Mouse (Mus musculus): ENCODE data around the gene Tjp3. TPM values are rescaled to one million over a fixed set of nuclear protein-coding genes. Genes with fewer than 3 reads are reported as not detected.
A peak's percentile ranks its signal among the peaks of the same experiment; 100 is the strongest.

Tjp3 gene
- 0.18 TPM in 1 of 2 replicates, not detected in the other for total RNA-seq (2021)
- long read RNA-seq, transcript Tjp3-201 (21 exons, 3,024 nt) = major isoform, 13 of 18 reads
- long read RNA-seq, partial matches to known transcripts = 2 of 18 reads
- long read RNA-seq, other reads (novel, unspliced or antisense) = 3 of 18 reads

- no peak for DNase-seq
Observed at GRCm38 (mm10) chr10:81291511-81292104, at the start of gene Tjp3. TSS of gene Tjp3 (minus strand) at chr10:81291581.

- no peak for DNase-seq
Observed at GRCm38 (mm10) chr10:81340551-81341332, 49.4 kb upstream of the Tjp3 start.

- no peak for DNase-seq
Observed at GRCm38 (mm10) chr10:81336558-81336957, 45.2 kb upstream of the Tjp3 start.

DNA sequence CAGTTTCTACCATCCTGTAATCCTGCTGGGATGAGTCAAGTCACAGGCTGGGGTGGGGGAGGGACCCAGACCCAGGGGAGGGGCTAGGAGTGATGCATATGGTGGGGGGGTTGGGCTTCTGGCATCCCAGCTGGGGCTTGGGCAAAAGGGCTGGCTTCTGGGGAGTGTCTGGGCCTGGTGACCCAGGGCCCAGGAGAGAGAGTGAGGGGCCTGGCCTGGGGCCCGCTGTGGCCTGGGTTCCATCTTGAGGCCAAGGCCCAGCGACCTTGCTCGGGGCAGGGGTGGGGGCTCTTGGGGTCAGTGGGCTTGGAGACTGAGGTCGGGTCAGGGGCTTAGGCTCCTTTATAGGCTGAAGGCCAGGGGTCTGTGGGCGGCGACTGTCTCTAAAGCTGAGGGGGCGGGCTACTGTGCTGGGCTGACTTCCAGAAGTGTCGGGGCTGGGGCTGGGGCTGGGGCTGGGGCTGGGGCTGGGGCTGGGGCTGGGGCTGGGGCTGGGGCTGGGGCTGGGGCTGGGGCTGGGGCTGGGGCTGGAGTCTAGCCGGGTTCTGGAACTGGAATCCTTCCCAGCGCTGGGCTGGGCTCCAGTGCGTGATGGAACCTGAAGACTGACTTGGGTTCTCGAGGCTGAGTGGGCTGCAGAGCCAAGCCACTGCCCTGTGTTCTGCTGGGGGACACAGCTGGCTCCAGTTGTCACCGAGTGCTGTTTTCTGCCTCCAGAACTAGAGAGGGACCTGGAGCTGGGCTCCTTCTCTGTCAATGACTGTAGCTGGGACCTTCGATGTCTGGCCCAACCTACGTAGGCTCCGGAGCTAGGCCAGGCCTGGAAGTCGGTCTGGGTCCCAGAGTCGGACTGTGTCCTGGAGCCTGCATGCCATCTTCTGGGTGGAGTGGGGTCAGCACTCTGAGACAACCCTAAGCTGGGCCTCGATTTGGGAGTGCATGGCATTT lies 44.3 kb upstream of the Tjp3 start:
- DNase-seq = no peak

DNA sequence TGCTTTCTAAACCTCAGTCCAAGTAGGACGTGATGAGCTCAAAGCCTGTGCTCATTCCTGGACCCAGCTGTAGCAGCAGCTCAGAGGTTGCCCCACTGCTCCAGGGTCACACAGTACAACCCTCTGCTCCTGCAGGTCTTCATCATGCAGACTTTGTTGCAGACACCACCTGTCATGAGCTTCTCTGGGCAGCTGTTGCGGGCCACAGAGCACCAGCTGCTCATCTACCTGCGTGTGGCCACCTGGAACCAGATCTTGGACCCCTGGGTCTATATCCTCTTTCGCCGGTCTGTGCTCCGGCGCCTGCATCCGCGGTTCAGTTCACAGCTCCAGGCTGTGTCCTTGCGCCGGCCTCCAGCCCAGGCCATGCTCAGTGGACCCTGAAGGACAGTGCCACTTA lies 42.9 kb upstream of the Tjp3 start:
- DNase-seq = no peak

- no peak for DNase-seq
Observed at GRCm38 (mm10) chr10:81332277-81332676, 40.9 kb upstream of the Tjp3 start.

- no peak for DNase-seq
Observed at GRCm38 (mm10) chr10:81330007-81330406, 38.6 kb upstream of the Tjp3 start.

DNA sequence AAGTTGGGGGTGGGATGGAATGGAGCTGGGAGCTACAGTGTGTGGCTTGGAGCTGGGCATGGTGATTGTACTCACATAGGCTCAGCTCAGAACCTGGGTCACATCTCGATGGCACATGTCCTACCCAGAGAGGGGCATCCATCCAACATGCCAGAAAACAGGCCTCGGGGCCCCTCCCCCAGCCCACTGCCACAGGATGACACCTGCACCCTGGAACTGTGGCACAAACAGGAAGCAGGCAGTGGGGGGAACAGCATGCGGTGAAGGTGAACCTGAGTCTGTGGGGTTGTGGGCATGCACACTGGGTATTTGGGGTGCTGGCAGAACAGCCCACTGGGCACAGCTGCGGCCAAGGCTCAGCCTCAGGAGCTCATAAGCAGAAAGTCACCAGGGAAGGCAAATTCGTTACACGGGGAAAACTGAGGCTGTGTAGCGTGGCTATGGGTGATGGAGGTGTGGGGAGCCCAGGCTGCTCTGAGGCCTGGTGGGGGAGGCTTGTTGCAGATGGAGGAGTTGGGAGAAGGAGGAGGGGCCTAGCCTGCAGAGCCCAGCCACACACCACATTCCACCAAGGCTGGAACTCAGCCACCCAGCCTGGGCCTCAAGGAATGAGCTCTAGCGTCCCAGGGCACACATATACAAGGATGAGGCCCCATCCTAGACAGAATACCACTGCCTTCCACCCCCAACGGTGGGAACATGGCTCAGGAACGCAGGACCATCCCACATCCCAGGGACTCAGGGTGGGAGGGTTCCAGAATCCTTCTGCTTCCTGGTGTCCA lies 38.0 kb upstream of the Tjp3 start:
- no peak for DNase-seq

GRCm38 (mm10) chr10:81328386-81328785 lies 37.0 kb upstream of the Tjp3 start, which contains the start of gene Tbxa2r:
TSS of gene Tbxa2r (plus strand) at chr10:81328731.
- peak; percentile 85 for DNase-seq

DNA sequence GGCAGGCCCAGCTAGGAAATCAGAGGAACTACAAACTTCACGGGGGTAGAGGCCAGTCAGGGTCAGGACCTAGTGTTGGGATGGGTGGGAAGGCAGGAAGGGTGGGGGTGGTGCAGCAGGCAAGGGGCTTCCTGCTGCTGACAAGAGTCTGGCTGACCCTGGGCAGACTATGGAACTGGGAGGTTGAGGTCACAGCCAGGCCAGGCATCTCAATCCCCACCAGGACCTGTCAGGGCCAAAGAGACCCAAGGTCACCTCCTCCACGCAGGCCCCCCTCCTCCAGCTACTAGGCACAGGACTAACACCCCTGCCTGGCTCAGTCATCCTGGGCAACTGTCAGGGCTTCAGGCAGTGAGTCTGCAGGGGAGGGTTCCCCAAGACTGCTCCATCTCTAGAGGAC lies 36.6 kb upstream of the Tjp3 start:
- DNase-seq = peak; percentile 50

GRCm38 (mm10) chr10:81326858-81327257 lies 35.5 kb upstream of the Tjp3 start:
- DNase-seq = peak; percentile 52

DNA sequence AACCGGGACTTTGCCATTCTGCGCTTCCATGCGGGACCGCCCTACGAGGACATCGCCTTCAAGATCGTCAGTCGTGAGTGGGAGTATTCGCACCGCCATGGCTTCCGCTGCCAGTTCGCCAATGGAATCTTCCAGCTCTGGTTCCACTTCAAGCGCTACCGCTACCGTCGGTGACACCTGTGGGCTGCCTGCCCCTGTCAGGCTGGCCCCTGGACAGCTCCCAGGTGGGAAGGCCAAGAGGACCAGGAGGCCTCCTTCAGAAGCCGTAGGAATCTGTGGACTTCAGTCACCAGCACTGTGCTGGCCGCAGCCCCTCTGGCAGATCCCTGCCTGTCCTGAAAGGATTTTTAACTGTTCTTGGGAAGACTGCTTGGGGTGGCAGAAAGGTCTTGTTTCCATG lies 34.4 kb upstream of the Tjp3 start:
- no peak for DNase-seq

- DNase-seq = no peak
Observed at GRCm38 (mm10) chr10:81325176-81325575, 33.8 kb upstream of the Tjp3 start.

DNA sequence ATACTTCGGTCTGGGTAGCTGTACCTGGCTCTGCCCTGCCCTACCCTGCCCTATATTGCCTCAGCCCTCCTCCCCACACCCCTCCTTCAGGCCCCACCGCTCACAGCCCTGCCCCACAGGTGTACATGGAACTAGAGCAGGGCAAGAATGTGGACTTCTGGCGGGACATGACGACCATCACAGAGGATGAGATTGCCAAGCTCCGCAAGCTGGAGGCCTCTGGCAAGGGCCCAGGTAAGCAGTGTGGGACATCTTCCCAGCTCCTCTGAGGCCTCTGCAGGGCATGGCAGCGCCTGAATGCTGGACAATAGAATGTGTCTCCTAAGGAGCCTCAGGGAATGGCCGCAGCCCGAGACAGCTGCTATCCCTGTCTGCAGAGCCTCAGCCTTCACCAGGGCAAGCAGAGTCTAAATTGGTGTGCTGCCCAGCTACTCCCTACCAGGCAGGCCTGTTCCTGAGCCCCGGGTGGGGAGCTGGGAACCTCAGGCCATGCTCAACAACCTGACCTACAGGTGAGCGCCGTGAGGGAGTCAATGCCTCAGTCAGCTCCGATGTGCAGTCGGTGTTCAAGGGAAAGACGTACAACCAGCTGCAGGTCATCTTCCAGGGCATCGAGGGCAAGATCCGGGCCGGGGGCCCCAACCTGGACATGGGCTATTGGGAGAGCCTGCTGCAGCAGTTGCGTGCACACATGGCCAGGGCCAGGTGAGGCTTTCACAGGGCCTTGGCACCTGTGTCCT lies 32.6 kb upstream of the Tjp3 start:
- DNase-seq = no peak

- DNase-seq = no peak
Observed at GRCm38 (mm10) chr10:81323141-81323775, 31.9 kb upstream of the Tjp3 start.

- no peak for DNase-seq
Observed at GRCm38 (mm10) chr10:81322444-81322843, 31.1 kb upstream of the Tjp3 start.

DNA sequence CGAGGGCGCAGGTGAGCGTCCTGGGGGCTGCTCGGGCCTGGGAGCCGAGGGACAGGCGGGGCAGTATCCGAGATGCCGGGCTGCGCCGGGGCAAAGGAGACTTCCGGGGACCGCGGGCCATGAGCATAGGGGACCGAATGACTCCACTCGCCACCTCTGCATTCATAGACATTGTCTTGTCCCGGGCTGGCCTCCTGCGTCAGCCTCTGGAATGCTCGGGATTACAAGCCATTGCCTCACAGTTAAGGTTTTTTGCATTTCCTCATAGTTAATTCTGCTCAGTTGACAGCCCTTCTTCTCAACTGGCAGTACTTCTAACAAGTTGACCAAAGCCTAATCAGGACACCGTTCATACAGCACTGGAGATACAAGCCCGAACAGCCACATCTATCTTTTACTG lies 30.1 kb upstream of the Tjp3 start:
- DNase-seq = no peak

GRCm38 (mm10) chr10:81320550-81321347 lies 29.4 kb upstream of the Tjp3 start, which contains the start of gene Cactin:
TSS of gene Cactin (plus strand) at chr10:81321103.
- peak; percentile 99 for DNase-seq
